Mouse (Mus musculus) large intestine, adult 2 months (tissue): ENCODE results near the gene Rbm28. TPM values are rescaled to one million over a fixed set of nuclear protein-coding genes. Genes with fewer than 3 reads are reported as not detected.

Experiments
- DNase-seq: peaks from one replicate; pipeline ENCODE4 v3.0.0-alpha.2; 2012; ENCODE audit warnings: low read depth, low spot score
- WGBS: fragments of 180-500 bp; shearing (Covaris S2); methylation state at CpG from one replicate; pipeline ENCODE4 v1.1.7; 2018; 5-methylcytosine and 5-hydroxymethylcytosine counted together
- polyA plus RNA-seq: library from polyadenylated mRNA; depleted of rRNA; stranded (reverse); fragments of >200 nt; gene quantifications from 2 replicates; pipeline ENCODE4 v1.2.3, GENCODE M21; 2012; rRNA removed

Rbm28 gene
- polyA plus RNA-seq, 1 experiment, result 3.9 TPM

- no peak for DNase-seq
- 82% methylated on average over 7 of the region's 7 CpGs for WGBS
Observed at GRCm38 (mm10) chr6:29092234-29092633, 72.6 kb downstream of the Rbm28 start.

GRCm38 (mm10) chr6:29087921-29088709 is 76.7 kb downstream of the Rbm28 start:
- 60% methylated on average over 7 of the region's 7 CpGs for WGBS
- DNase-seq, result no peak

GRCm38 (mm10) chr6:29084401-29084800 is 80.4 kb downstream of the Rbm28 start:
- no peak for DNase-seq
- 74% methylated on average over 7 of the region's 7 CpGs for WGBS

- 42% methylated on average over 9 of the region's 9 CpGs for WGBS
- DNase-seq, result no peak
Observed at GRCm38 (mm10) chr6:29082776-29083354, 81.9 kb downstream of the Rbm28 start.

- WGBS, result 67% methylated on average over 10 of the region's 10 CpGs
- no peak for DNase-seq
Observed at GRCm38 (mm10) chr6:29081826-29082363, 82.9 kb downstream of the Rbm28 start.

- DNase-seq, result no peak
- 61% methylated on average over 4 of the region's 4 CpGs for WGBS
Observed at GRCm38 (mm10) chr6:29079291-29079690, 85.5 kb downstream of the Rbm28 start.

- no peak for DNase-seq
Observed at GRCm38 (mm10) chr6:29074133-29074469, 90.7 kb downstream of the Rbm28 start.

Other genes starting within 250 kb of the Rbm28 start
- 2.8 and 3.5 TPM in 2 replicates for gene Lep, start 104.8 kb downstream of the Rbm28 start, polyA plus RNA-seq
- 0.14 and 0.15 TPM in 2 replicates for gene Prrt4, start 14.6 kb upstream of the Rbm28 start, polyA plus RNA-seq
- 17.5 and 22.2 TPM in 2 replicates for gene Impdh1, start 51.4 kb upstream of the Rbm28 start, polyA plus RNA-seq
- 11.4 and 11.5 TPM in 2 replicates for gene Hilpda, start 107.5 kb upstream of the Rbm28 start, polyA plus RNA-seq
- 0.38 and 0.81 TPM in 2 replicates for gene Fam71f2, start 114.6 kb upstream of the Rbm28 start, polyA plus RNA-seq
- gene Fam71f1, start 154.1 kb upstream of the Rbm28 start, polyA plus RNA-seq, result not detected in 2 replicates
- gene Calu, start 183.1 kb upstream of the Rbm28 start, polyA plus RNA-seq, result 52.4 and 59.8 TPM in 2 replicates
- 0.15 and 0.22 TPM in 2 replicates for gene Opn1sw, start 223.5 kb upstream of the Rbm28 start, polyA plus RNA-seq
- 1.7 and 2.0 TPM in 2 replicates for gene Ccdc136, start 231.3 kb upstream of the Rbm28 start, polyA plus RNA-seq